Mouse (Mus musculus): Measurements from ENCODE around the gene Dclk3. TPM values are rescaled to one million over a fixed set of nuclear protein-coding genes. Genes with fewer than 3 reads are reported as not detected.

Gene Dclk3
- polyA plus RNA-seq, 1 experiment = 0.05 TPM

- H3K4me1 ChIP-seq (ENCODE audit: control insufficient read depth, insufficient read depth, insufficient read length) = no peaks in the 10 kb centered on the region
- no peaks in the 10 kb centered on the region for H3K27me3 ChIP-seq (ENCODE audit: control insufficient read depth, insufficient read depth, low read length)
- no peaks in the 10 kb centered on the region for H3K36me3 ChIP-seq (ENCODE audit: control insufficient read depth, insufficient read depth, low read length)
- 85% methylated on average over 5 of the region's 5 CpGs for WGBS
- no peak overlapping the region for H3K27ac ChIP-seq (ENCODE audit: insufficient read depth, low read length)
- TF ChIP-seq POLR2A (IDR thresholded peaks at IDR 0.05; ENCODE audit: low read depth, low read length) (no peak), CTCF (IDR thresholded peaks at IDR 0.05; ENCODE audit: extremely low read depth, insufficient read depth, insufficient read length, insufficient replicate concordance) (no peak)
- no peak for DNase-seq (ENCODE audit: low read depth in 1 of 2, low spot score in 2 of 2)
- no peak overlapping the region for H3K4me3 ChIP-seq (ENCODE audit: extremely low read depth, insufficient read depth, insufficient read length)
Observed at GRCm38 (mm10) chr9:111422567-111422966, 16.3 kb upstream of the Dclk3 start.

- Histone ChIP-seq H3K27ac (ENCODE audit: insufficient read depth, low read length) (no peak overlapping the region), H3K27me3 (ENCODE audit: control insufficient read depth, insufficient read depth, low read length) (no peaks in the 10 kb centered on the region), H3K4me3 (ENCODE audit: extremely low read depth, insufficient read depth, insufficient read length) (no peak overlapping the region), H3K4me1 (ENCODE audit: control insufficient read depth, insufficient read depth, insufficient read length) (no peaks in the 10 kb centered on the region), H3K36me3 (ENCODE audit: control insufficient read depth, insufficient read depth, low read length) (no peaks in the 10 kb centered on the region)
- TF ChIP-seq CTCF (IDR thresholded peaks at IDR 0.05; ENCODE audit: extremely low read depth, insufficient read depth, insufficient read length, insufficient replicate concordance) = no peak
- TF ChIP-seq POLR2A (IDR thresholded peaks at IDR 0.05; ENCODE audit: low read depth, low read length) = no peak
- WGBS = 79% methylated on average over 6 of the region's 6 CpGs
- no peak for DNase-seq (ENCODE audit: low read depth in 1 of 2, low spot score in 2 of 2)
Observed at GRCm38 (mm10) chr9:111425113-111425512, 13.8 kb upstream of the Dclk3 start.

- 85% methylated on average over 4 of the region's 4 CpGs for WGBS
- Histone ChIP-seq H3K4me1 (ENCODE audit: control insufficient read depth, insufficient read depth, insufficient read length) (no peaks in the 10 kb centered on the region), H3K27ac (ENCODE audit: insufficient read depth, low read length) (no peak overlapping the region), H3K4me3 (ENCODE audit: extremely low read depth, insufficient read depth, insufficient read length) (no peak overlapping the region), H3K27me3 (ENCODE audit: control insufficient read depth, insufficient read depth, low read length) (no peaks in the 10 kb centered on the region), H3K36me3 (ENCODE audit: control insufficient read depth, insufficient read depth, low read length) (no peaks in the 10 kb centered on the region)
- TF ChIP-seq CTCF (IDR thresholded peaks at IDR 0.05; ENCODE audit: extremely low read depth, insufficient read depth, insufficient read length, insufficient replicate concordance) = no peak
- TF ChIP-seq POLR2A (IDR thresholded peaks at IDR 0.05; ENCODE audit: low read depth, low read length) = no peak
- DNase-seq (ENCODE audit: low read depth in 1 of 2, low spot score in 2 of 2) = no peak
Observed at GRCm38 (mm10) chr9:111425952-111426351, 12.9 kb upstream of the Dclk3 start.

GRCm38 (mm10) chr9:111427891-111428555 lies 10.9 kb upstream of the Dclk3 start:
- Histone ChIP-seq H3K27ac (ENCODE audit: insufficient read depth, low read length) (no peak overlapping the region), H3K36me3 (ENCODE audit: control insufficient read depth, insufficient read depth, low read length) (no peaks in the 10 kb centered on the region), H3K27me3 (ENCODE audit: control insufficient read depth, insufficient read depth, low read length) (no peaks in the 10 kb centered on the region), H3K4me3 (ENCODE audit: extremely low read depth, insufficient read depth, insufficient read length) (no peak overlapping the region), H3K4me1 (ENCODE audit: control insufficient read depth, insufficient read depth, insufficient read length) (no peaks in the 10 kb centered on the region)
- 86% methylated on average over 9 of the region's 9 CpGs for WGBS
- DNase-seq (ENCODE audit: low read depth in 1 of 2, low spot score in 2 of 2) = no peak
- TF ChIP-seq POLR2A (IDR thresholded peaks at IDR 0.05; ENCODE audit: low read depth, low read length) (no peak), CTCF (IDR thresholded peaks at IDR 0.05; ENCODE audit: extremely low read depth, insufficient read depth, insufficient read length, insufficient replicate concordance) (no peak)

- no peak overlapping the region for H3K27ac ChIP-seq (ENCODE audit: insufficient read depth, low read length)
- no peak for DNase-seq (ENCODE audit: low read depth in 1 of 2, low spot score in 2 of 2)
- WGBS = 78% methylated on average over 8 of the region's 8 CpGs
- H3K27me3 ChIP-seq (ENCODE audit: control insufficient read depth, insufficient read depth, low read length) = no peaks in the 10 kb centered on the region
- no peak overlapping the region for H3K4me3 ChIP-seq (ENCODE audit: extremely low read depth, insufficient read depth, insufficient read length)
- no peaks in the 10 kb centered on the region for H3K36me3 ChIP-seq (ENCODE audit: control insufficient read depth, insufficient read depth, low read length)
- no peaks in the 10 kb centered on the region for H3K4me1 ChIP-seq (ENCODE audit: control insufficient read depth, insufficient read depth, insufficient read length)
- TF ChIP-seq CTCF (IDR thresholded peaks at IDR 0.05; ENCODE audit: extremely low read depth, insufficient read depth, insufficient read length, insufficient replicate concordance) = no peak
- no peak for TF ChIP-seq POLR2A (IDR thresholded peaks at IDR 0.05; ENCODE audit: low read depth, low read length)
Observed at GRCm38 (mm10) chr9:111428698-111429362, 10.1 kb upstream of the Dclk3 start.

GRCm38 (mm10) chr9:111429363-111429750 lies 9.5 kb upstream of the Dclk3 start:
- no peaks in the 10 kb centered on the region for H3K4me1 ChIP-seq (ENCODE audit: control insufficient read depth, insufficient read depth, insufficient read length)
- H3K4me3 ChIP-seq (ENCODE audit: extremely low read depth, insufficient read depth, insufficient read length) = no peak overlapping the region
- H3K27ac ChIP-seq (ENCODE audit: insufficient read depth, low read length) = no peak overlapping the region
- WGBS = 66% methylated on average over 2 of the region's 2 CpGs
- no peaks in the 10 kb centered on the region for H3K27me3 ChIP-seq (ENCODE audit: control insufficient read depth, insufficient read depth, low read length)
- no peak for TF ChIP-seq POLR2A (IDR thresholded peaks at IDR 0.05; ENCODE audit: low read depth, low read length)
- no peak for TF ChIP-seq CTCF (IDR thresholded peaks at IDR 0.05; ENCODE audit: extremely low read depth, insufficient read depth, insufficient read length, insufficient replicate concordance)
- H3K36me3 ChIP-seq (ENCODE audit: control insufficient read depth, insufficient read depth, low read length) = no peaks in the 10 kb centered on the region
- DNase-seq (ENCODE audit: low read depth in 1 of 2, low spot score in 2 of 2) = no peak

- TF ChIP-seq CTCF (IDR thresholded peaks at IDR 0.05; ENCODE audit: extremely low read depth, insufficient read depth, insufficient read length, insufficient replicate concordance) (no peak), POLR2A (IDR thresholded peaks at IDR 0.05; ENCODE audit: low read depth, low read length) (no peak)
- no peak for DNase-seq (ENCODE audit: low read depth in 1 of 2, low spot score in 2 of 2)
- Histone ChIP-seq H3K36me3 (ENCODE audit: control insufficient read depth, insufficient read depth, low read length) (no peaks in the 10 kb centered on the region), H3K4me3 (ENCODE audit: extremely low read depth, insufficient read depth, insufficient read length) (no peak overlapping the region), H3K27me3 (ENCODE audit: control insufficient read depth, insufficient read depth, low read length) (peaks cover 9% of the 10 kb centered on the region; the same call in 1 of the 2 replicates), H3K4me1 (ENCODE audit: control insufficient read depth, insufficient read depth, insufficient read length) (no peaks in the 10 kb centered on the region), H3K27ac (ENCODE audit: insufficient read depth, low read length) (no peak overlapping the region)
- 88% methylated on average over 2 of the region's 2 CpGs for WGBS
Observed at GRCm38 (mm10) chr9:111435429-111435828, 3.5 kb upstream of the Dclk3 start.
